Mouse (Mus musculus) A20 (cell line): ENCODE results near the gene Vps37c.
A peak's percentile ranks its signal among the peaks of the same experiment; 100 is the strongest.

ENCODE experiments used
- DNase-seq: peaks from one replicate; pipeline ENCODE4 v3.0.0-alpha.2; 2011; ENCODE audit warnings: low read depth, low spot score

The Vps37c gene

DNA sequence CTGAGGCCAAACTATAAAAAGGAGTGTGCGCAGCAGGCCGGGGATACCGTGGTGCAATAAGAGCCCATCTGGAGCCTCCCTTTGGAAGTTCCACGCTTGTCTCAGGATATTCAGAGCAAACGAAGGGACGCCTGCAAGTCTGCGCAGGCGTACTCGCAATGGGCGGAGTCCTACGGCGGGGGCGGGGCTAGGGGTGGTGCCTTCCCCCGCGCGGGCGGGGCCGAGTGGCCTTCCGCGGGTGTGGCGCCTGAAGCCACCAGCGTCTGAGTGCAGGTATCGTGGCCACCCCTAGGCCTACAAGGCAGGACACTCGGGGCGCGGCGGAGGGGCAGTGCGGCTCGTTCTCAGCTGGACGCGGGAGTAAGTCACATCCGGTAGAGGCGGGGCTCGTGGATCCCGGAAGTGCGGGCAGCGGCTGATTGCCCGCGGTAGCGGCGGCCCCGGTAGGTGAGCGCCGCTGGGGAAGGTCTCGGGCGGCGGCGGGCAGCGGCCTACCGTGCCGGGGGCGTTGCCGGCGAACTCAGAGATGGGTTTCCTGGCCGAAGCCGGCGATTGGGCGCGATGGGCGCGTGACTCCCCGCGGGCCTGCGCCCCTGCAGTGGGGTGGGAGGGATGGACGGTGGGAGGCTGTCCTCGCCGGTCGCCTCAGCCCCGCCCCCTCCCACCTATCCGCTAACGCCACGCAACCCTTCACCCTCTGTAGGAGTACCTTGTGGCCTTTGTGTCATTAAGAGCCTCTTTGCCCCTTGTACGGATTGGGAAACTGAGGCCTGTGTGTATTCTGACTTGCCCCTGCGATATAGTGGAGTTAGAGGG, at the start of gene Vps37c:
Vps37c (plus strand) TSS at position 199 of the 816 bp plus-strand sequence.
- DNase-seq, result peak; percentile 90

DNA sequence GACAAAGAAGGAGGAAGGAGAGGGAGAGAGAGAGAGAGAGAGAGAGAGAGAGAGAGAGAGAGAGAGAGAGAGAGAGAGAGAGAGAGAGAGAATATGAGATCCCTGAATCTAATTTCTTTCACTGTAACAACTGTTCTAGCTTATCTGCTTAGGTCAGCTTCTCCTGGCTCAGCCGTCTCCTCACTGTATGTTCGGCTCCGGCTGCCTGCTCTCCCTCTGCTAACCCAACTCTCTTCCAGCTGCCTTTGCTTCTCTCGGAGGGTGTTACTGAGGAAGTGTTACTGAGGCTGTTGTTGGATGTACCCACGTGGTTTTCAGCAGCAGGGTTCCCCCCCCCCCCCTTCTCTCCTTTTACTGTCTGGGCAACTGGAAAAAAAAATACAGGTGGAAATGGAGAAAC, 48.5 kb upstream of the Vps37c start:
- DNase-seq, result no peak

DNA sequence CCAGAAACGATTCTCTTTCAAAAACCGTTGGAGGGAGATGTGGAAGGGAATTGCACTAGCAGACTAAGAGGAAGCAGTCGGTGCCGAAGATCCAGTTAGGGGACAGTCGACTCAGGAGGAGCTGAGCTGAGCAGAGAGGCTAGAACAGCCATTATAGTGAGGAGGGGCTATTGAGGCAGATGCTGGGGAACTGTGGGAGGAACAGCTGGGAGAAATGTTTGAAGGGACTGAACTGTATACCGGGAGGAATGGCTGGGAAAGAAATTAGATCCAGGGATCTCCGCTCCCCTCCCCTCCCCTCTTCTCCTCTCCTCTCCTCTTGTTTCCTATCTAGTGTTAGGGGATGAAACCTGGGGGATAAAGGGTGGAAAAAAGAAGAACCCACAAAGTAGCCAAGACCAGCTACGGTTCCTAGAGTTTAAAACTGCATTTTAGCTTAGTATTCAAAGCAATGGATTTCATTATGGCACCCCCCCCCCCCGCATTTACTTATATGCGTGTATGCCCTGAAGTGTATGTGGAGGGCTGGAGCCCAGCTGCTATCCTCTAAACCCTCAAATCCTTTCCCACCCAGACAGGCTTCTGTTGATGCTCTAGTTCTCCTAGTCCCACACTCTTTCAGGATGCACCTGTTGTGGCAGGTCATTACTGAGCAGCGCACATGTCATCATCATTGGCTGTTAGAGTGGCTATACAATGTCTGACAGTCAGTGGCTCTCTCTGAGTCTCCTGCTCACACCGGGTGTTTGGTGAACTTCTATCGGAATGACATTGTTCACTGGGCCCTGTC, 47.8 kb upstream of the Vps37c start:
- DNase-seq, result no peak

DNA sequence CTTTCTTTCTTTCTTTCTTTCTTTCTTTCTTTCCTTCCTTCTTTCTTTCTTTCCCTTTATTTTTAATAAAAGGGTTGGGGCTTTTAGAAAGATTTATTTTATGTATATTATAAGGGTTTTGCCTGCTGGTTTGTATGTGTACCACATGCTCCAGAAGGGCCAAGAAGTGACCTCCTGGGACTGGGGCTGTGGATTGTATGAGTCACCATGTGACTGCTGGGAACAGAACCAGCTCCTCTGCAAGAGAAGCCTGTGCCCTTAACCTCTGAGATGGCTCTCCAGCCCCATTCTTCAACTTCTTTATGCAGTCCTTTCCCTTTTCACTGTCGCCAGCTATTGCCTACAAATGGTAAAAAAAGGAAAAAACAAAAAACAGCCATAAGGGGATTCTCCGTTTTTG, 42.9 kb upstream of the Vps37c start:
- no peak for DNase-seq

DNA sequence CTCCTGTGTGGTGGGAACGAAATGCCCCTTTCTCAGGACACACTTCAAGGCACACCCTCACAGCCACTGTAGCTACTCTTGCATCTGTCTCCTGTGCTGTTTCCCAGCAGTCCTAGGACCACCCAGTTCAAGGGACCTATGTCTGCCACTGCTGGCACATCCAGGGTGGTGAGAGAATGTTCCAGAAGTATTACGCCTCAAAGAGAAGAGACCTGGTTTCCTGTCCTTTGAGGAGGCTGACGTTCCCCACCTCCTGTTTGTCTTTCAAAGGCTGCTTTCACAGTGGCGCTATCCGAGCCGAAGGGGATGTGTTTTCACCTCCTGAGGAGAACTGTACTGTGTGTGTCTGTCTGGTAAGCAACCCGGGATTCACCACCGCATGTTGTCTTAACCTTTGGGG, 40.4 kb upstream of the Vps37c start:
- DNase-seq, result no peak

DNA sequence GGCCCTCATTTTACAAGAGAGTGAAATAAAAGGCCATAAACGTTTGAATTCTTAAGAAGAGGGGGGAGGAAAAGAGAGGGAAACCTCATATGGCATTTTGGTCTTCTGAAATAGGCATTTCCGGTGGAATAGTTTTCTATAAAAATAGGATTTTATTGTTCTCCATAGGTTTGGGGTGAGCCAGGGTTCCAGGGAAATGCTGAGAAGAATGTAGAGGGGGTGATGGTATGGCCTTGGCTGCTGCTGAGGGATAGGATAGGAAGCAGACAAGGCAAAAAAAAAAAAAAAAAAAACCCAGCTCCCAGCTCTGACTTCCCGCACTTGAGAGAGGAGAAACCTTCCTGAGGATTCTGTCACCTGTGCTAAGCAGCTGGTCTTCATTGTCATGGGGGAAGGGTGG, 32.5 kb upstream of the Vps37c start:
- DNase-seq, result no peak

DNA sequence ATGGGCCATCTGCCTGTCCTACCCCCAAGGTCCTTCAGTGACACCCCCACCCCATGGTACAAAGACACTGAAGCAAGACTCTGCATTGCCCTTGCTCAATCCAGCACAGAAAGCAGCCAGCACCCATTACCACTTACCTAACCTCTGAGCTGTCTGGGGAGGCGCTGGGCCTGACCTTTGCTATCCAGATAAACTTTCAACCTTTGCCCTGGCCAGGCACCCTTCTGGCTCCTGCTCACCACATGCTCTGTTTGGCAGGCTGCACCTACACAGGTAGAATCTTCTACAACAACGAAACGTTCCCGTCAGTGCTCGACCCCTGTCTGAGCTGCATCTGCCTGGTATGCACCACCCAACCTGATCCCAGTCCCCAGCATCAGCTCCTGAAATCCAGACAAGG, 30.8 kb upstream of the Vps37c start:
- no peak for DNase-seq

DNA sequence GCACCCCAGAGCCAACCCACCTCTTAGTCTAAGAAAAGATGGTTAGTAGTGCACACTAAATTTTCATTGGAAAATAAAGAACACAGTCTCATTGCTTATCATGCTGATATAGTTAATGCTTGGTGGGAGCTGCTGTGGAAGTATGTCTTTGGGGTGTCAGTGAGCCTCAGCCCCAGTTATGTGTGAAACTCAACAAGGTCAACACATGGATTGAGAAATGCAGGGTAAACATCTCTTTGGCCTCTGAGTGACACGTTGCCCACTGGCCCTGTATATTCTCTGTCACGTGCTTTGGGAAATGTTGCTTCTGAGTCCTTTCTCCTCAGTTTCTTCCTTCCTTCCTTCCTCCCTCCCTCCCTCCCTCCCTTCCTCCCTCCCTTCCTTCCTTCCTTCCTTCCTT, 30.1 kb upstream of the Vps37c start:
- no peak for DNase-seq

DNA sequence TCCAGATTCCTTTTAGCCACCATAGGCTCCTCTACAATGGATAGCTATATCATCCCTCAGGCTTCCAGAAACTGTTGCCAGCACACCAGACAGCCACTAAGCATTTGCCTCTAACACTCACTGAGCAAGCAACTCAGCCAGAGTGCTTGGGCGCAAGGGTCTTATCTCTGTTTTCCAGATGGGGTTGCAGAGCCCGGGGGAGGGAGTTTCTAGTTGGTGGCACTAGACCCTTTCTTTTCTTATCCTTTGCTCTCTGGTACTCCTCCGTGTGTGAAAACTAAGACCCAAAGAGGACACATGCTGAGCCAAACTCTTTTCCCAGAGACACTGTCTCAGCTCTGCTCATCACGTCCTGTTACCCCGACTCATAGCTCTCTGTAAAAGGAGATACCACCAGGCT, 27.2 kb upstream of the Vps37c start:
- DNase-seq, result no peak

DNA sequence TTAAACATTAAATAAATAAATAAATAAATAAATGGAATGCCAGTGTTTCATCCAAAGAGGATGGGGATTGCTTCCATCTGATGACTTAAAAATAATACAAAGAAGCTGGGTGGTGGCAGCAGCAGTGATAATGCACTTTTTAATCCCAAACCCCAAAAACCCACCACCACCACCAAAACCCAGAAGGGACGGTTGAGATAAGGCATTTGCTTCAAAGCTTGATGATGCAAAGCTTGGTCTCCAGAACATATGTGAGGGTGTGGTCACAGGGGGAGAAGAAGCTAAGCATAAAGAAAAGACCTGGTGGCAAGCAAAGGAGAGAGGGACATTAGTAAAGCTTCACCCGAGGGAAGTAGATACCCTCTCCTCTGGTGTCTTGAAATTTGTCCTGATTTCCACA, 26.6 kb upstream of the Vps37c start:
- DNase-seq, result no peak

DNA sequence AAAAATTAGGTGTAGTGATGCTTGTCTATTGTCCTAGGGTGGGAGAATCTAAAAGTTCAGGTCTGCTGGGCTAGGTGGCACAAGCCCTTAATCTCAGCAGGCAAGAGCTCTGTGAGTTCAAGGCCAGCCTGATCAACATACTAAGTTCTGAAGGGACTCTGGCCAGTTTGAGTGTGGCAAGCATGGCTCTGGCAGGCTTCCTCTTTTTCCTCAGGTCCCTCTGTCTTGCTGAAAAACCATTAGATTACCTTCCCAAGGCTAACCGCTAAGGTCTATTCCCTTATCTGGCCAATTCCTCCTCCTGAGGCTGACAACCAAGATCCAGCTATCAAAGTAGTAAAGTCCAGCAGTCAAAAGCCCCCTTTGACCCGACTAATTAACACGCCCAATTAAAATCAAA, 25.9 kb upstream of the Vps37c start:
- no peak for DNase-seq

DNA sequence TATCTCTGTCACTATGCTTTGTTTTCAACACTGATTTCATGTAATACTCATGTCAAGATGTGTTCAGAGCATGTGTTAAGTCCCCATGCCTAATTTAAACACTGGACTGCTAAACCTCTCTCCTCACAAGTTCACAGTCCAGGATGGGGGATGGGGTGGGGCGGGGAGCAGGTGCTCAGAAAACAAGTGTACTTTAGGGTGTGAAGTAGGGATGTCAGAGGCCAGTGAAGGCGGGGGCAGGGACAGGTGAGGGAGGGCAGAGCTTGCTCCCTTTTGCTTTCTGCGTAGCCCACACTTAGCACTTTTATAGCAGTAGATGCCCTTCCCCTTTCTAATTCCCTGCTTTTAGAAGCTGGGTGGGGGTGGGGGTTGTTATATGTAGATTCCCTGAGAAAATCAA, 23.4 kb upstream of the Vps37c start:
- no peak for DNase-seq

DNA sequence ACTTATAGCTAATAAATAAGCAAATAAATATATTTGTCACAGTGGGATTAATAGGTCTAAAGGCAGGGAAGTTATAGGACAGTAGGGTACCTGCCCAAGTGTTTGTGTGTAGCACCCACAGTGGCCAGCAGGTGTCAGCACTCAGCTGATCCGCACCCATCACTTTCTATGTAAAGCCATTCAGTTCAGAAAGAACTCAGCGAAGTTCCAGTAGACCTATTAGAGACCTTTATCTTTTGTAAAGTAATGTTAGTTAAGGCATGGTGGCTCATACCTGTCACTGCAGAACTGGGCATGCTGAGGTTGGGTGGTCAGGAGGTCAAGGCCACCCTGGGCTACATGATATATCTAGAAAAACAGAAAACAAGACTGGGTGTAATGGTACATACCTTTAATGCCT, 23.0 kb upstream of the Vps37c start:
- peak; percentile 68 for DNase-seq

DNA sequence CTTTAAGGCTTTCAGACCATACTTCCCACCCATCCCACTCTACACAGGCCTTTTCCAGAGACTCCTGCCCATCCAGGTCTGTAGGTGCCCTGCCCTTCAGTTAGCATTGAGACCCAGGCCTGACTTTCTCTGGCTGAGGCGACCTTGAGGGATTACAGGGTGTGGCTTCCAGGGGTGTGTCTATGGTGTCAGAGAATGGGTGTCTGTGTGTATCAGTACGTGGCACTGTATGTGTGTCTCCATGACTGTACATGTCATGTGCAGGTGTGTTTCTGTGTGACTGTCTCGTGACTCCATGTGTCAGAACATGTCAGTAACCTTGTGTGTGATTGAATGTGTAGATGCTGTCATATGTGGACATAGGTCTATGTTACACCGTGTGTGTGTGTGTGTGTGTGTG, 17.2 kb upstream of the Vps37c start:
- no peak for DNase-seq

DNA sequence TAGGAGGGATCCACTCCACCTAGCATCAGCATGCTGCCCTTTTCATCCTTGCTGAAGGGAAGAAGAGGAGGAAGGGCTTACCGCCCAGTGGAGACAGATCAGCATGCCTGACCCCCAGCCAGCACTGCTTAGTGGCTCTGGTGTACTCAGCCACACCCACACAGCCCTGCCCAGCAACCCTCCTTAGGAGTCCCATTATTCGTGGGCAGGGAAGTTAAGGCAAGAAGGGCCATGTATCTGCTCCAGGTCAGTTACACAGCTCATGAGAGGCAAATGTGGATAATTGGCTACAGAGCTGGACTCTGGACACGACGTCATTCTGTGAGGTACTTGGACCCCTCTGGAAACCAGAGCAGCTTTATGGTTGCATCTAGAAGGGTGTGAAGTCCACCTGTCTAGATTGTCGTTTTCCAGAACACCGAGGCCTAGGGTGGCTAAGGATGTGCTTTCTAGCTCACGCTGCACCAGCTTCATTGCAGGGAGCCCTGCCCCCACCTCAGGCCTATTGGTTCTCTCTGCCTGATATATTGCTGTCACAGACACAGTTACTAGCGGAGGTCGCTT, 16.6 kb upstream of the Vps37c start:
- DNase-seq, result no peak

DNA sequence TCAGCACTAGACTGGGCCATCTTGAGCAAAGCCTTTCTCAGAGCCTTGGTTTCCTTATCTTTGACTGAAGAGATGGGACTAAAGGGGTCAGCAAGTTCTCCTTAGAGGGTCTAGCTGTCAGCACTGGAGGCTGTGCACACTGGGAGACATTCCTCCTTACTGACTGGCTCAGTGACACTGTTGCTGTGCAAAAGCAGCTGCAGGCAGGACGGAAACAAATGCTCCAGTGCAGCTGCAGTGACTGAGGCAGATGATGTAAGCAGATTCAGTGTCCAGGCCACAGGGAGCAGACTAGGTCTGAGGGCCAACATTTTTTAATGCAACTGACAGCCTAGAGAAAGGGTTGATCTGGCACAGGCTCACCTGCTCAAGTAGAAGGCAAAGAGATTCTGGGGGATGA, 15.3 kb upstream of the Vps37c start:
- DNase-seq, result no peak

DNA sequence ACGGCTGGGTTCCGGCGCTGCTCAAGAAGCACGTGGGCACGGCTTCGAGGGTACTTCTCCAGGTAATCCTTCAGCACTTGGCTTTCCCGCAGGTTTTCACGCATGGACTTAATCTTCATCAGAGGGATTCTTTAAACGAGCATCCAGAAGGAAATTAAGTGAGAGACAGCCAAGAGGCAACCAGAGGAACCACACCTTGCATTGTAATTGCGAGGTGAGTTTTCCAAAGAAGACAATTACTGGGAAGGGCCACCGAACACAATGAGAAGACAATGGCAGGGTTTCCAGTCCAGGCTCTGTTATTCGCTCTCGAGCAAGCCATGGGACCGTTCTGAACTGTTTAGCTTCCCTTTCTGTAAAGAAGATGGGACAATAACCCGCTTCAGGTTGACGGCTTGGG, 11.9 kb upstream of the Vps37c start:
- DNase-seq, result no peak

DNA sequence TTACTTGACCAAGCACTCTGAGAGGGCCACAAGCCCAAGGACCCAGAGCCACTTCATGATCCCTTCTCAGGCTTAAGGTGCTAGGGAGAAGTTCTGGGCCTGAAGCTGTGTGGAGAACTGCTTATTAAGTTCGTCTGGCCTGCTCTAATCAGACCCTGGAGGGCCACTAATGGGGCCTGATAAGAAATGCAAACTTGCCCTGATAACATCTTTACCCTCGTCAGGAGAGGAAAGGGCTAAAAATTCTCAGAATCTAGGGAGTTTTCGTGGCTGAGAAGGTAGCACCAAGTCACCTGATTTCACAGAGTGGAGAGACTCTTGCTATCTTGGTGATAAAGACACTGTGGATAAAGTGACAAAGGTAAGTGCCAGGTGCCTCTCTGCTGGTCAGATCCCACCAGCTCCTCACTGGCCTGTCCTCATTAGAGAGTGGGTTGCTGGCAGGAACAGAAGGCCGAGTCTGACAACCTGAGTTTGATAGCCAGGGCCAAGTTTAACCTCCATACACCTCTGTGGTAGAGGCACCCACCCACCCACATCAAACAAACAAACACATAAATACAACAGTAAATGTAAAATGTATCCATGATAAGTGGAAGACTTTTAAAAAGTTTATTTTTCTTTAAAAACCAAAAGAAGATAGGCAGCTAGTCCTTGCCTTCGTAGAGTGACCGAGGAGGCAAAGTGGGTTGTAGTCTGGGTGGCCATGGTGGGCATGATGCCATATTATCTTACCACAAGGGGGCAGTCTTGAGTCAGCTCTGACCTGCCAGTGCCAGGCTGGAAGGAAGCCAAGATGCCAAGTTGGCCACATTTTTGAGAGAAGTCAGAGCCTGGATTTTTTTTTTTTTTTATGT, 10.4 kb upstream of the Vps37c start, which contains the start of gene Pga5:
Pga5 (minus strand) TSS at position 157 of the 857 bp plus-strand sequence.
- DNase-seq, result peak; percentile 64

DNA sequence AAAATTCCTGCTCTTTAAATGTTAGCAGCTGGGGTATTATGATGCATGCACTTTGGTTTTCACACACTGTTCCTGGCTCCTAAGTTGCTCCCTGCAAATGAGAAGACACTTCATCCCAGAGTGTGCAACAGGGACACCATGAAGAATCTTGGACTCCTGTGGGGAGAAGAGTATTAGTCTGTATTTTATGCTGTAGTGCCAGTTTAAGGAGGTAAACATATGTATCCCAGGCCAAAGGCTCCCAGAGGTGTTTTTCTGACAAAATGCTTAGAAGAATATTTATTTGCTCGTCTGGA, 9.8 kb upstream of the Vps37c start:
- DNase-seq, result no peak

DNA sequence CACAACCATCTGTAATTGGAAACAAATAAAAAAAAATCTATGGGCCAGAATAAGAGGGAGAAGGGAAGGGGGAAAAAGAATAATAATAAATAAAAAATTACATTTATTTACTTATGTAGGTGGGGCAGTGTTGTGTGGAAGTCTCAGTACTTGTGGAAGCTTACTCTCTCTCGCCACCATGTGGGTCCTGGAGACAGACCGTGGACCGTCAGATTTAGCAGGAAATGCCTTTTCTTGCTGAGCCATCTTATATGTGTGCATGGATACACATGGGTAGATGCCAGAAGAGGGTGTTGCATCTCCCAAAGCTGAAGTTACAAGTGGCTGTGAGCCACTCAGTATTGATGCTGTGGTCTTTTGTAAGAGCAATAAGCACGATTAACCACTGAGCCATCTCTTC, 7.0 kb upstream of the Vps37c start:
- no peak for DNase-seq

DNA sequence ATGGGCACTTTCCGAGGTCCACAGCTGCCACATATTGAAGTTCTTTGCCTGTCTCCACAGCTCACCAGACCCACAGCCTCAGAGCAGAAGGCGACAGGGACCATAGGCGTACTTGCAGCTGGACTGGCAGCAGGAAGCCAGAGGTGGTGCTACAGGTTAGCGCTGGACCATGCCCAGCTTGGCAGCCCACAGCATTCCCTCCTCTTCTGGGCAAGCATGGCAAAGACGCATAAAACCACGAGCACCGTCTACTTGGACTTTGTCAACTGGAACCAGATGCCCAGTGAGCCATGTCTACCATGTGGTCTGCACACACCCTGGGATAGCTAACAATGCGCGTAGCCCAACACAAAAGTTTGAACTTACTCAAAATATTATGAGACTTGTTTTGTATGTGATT, 3.5 kb upstream of the Vps37c start:
- DNase-seq, result no peak

DNA sequence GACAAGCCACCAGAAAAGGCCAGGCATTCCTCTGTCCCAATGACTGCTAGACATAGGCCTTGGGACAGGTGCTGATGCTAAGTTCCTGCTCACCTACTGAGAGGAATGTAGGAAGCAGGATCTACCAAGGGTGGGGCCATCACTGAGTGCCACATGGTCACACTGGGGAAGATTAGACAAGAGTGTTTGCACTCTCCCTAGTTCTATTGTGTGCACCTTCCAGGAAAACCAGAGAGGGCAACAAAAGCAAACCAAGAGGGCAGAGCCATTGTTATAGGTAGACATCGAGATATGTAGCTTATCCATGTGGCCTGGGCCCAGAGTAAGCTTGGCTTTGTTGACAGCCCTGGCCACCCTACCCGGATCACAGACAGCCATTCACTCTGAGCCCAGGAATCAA, 2.8 kb upstream of the Vps37c start:
- no peak for DNase-seq
